Mouse (Mus musculus): ENCODE measurements around the gene Metrnl. TPM values are rescaled to one million over a fixed set of nuclear protein-coding genes. Genes with fewer than 3 reads are reported as not detected.

Gene Metrnl
- polyA plus RNA-seq, 1 experiment from 2014 or later: 21.2 TPM

DNA sequence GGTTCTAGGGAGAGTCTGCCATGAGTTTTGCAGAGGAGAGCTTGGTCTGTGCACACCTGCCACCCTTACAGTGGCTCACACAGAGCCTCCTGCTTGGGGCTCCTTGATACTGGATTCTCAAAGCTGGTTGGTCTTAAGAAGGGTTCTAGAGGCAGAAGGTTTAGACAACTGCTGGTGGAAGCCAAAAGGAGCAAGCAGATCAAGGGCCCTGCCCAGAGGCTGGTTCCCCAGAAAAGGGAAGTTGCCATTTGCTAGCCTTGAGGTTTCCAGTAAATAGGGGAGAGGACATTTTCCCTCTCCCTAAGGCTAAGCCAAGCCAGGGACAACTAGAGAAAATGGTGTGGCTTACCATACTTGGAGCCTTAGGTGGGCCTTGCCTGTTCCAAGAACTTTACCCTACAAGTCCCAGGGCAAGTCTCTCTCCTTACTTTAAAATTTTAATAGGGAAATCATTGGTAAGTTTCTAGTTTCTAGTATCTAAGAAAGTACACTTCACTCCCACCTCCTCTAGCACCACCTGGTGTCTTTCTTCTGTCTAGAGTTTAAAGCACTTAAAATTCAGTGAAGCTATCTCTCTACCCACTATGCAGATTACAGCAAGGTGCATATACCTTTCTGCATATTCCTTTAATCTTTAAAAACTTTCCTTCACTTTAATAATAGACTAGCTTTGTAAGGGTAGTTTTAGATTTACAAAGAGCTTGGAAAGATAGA lies 42.7 kb downstream of the Metrnl start:
- Histone ChIP-seq H3K4me1 (replicated peaks) (no peaks in the 10 kb centered on the region; the same call in 1 of the 2 replicates), H3K4me2 (no peak overlapping the region), H3K36me3 (no peaks in the 10 kb centered on the region), H3K4me3 (no peak overlapping the region), H3K9me3 (no peaks in the 10 kb centered on the region), H3K27ac (replicated peaks) (no peak overlapping the region), H3K9ac (no peak overlapping the region), H3K27me3 (no peaks in the 10 kb centered on the region)
- no peak for ATAC-seq (ENCODE audit: low read depth)

DNA sequence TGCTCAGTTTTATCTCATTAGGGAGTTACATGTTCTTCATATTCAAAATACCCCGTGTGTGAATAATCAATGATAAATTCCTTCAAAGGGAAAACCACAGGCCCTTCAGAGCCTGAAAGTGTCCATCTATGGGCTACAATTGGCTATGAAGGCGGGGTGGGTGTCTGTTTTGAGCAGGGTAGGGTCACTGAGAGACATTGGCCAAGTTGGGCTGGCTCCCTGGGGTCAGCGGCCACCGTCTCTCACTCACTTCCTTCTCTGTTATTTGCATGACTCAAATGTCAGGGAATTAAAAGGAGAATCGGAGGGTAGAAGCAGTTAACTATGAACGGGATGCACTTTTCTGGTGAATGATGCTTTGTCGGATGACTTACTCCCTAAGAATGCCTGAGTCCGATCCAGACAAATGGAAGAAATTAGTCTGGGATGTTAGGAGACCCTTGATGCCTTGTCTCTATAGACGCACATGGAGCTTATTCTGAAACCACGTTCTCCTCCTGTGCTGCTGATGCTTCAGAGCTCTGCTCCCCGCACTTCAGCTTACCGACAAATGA lies 45.7 kb downstream of the Metrnl start:
- no peak overlapping the region for H3K9ac ChIP-seq
- no peaks in the 10 kb centered on the region for H3K4me1 ChIP-seq (replicated peaks)
- WGBS: 76% methylated on average over 12 of the region's 12 CpGs
- no peaks in the 10 kb centered on the region for H3K36me3 ChIP-seq
- H3K27ac ChIP-seq (replicated peaks): no peak overlapping the region
- H3K27me3 ChIP-seq: no peaks in the 10 kb centered on the region
- H3K4me3 ChIP-seq: no peak overlapping the region
- ATAC-seq (ENCODE audit: low read depth): no peak
- H3K9me3 ChIP-seq: no peaks in the 10 kb centered on the region
- H3K4me2 ChIP-seq: no peak overlapping the region

DNA sequence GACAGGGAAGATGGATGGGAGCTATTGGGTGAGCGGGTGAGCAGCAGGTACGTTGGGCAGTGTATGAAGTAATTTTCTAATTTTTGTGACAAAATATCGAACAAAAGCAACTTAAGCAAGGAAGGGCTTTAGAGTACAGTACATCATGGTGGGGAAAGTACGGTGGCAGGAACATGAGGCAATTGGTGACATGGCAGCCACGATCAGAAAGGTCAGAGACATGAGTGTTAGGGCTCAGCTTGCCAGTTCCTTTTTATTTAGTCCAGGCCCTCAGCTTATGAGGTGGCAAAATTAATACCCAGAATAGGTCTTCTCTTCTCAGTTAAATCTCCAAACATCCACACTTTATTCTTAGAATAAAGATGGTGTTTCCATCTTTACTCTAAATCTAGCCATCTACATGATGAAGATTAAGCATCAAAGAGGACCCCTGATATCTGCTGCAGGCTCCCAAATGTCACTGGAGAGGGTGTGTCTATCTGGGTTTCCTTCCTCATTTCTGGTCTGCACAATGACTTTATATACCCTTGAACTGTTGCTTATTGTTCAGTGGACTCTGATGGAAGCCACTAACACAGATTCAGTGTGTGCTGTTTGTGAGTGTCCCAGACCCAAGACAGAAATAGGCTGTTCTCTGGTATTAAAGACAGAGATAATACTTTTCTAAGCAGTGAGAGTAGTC lies 46.8 kb downstream of the Metrnl start:
- Histone ChIP-seq H3K9ac (no peak overlapping the region), H3K36me3 (no peaks in the 10 kb centered on the region), H3K27me3 (no peaks in the 10 kb centered on the region), H3K27ac (replicated peaks) (no peak overlapping the region), H3K4me2 (no peak overlapping the region), H3K4me1 (replicated peaks) (no peaks in the 10 kb centered on the region), H3K9me3 (no peaks in the 10 kb centered on the region), H3K4me3 (no peak overlapping the region)
- no peak for ATAC-seq (ENCODE audit: low read depth)
- WGBS: 95% methylated on average over 5 of the region's 5 CpGs

Other genes with a start within 250 kb of the Metrnl start
- 56.3 and 58.4 TPM in 2 replicates for gene Tbcd, start 249.6 kb upstream of the Metrnl start, polyA plus RNA-seq (2015; fragmentation: Nextera tagmentation; extraction: Ambion mirVana)
- 0.61 and 0.65 TPM in 2 replicates for gene Zfp750, start 182.2 kb upstream of the Metrnl start, polyA plus RNA-seq (2015; fragmentation: Nextera tagmentation; extraction: Ambion mirVana)
- 6.2 and 7.0 TPM in 2 replicates for gene B3gntl1, start 28.4 kb upstream of the Metrnl start, polyA plus RNA-seq (2015; fragmentation: Nextera tagmentation; extraction: Ambion mirVana)
- not detected in 2 replicates for gene Ptchd3, start 128.7 kb downstream of the Metrnl start, polyA plus RNA-seq (2015; fragmentation: Nextera tagmentation; extraction: Ambion mirVana)